Mouse (Mus musculus) lung, adult 2 months (tissue): ENCODE data around the gene Ivns1abp.

Source experiments
- CTCF ChIP-seq: fragments of 200-500 bp; IDR thresholded peaks from 2 replicates; pipeline ENCODE4 v1.5.1; 2011; ENCODE audit warnings: mild to moderate bottlenecking, low read length, control low read depth; ENCODE audit not compliant: insufficient read depth
- POLR2A ChIP-seq: fragments of 200-500 bp; IDR thresholded peaks from 2 replicates; pipeline ENCODE4 v1.6.1; 2011; ENCODE audit warnings: low read depth, mild to moderate bottlenecking, control low read depth, low read length, borderline replicate concordance; ENCODE audit errors: extremely low read depth

- TF ChIP-seq POLR2A (no peak), CTCF (no peak)
Measured at GRCm38 (mm10) chr1:151372823-151373222, 28.5 kb downstream of the Ivns1abp start.
